Mouse (Mus musculus): ENCODE data around the gene Galr3.

GRCm38 (mm10) chr15:79009734-79010133 is 32.0 kb upstream of the Galr3 start:
- TF ChIP-seq CTCF (IDR thresholded peaks at IDR 0.05; ENCODE audit: low read depth, low read length) = no peak
- TF ChIP-seq POLR2A (IDR thresholded peaks at IDR 0.05; ENCODE audit: borderline replicate concordance, low read depth, low read length) = no peak

Data from bone marrow macrophage, adult 2 months (primary cell).